Mouse (Mus musculus): ENCODE results near the gene Vps33a. TPM values are rescaled to one million over a fixed set of nuclear protein-coding genes. Genes with fewer than 3 reads are reported as not detected.

Vps33a gene
- polyA plus RNA-seq, 1 experiment from 2014 or later, result 40.0 TPM

DNA sequence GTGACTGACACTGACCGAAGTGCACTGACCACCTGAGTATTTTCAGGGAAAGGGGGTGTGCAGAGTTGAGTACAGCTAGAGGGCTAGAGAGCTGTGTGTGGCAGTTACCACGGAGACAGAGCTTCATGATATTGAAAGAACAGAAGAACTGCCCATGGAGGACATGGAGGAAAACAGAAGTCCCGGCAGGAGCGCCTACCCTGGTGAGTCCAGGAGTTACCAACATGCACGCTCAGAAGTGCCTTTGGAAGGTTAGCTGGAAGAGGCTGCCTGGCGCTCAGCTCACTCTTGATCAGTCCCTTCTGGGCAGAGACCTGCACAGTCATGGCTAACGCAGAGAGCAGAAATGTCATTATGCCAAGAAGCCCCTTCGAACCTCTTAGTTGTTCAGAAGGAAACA lies 42.8 kb downstream of the Vps33a start:
- H3K4me3 ChIP-seq (ENCODE audit: low read length), result no peak overlapping the region
- H3K36me3 ChIP-seq (ENCODE audit: control insufficient read depth, insufficient read depth, low read length), result peaks cover 45% of the 10 kb centered on the region
- H3K27me3 ChIP-seq (replicated peaks; ENCODE audit: control insufficient read depth, insufficient read depth, low read length), result no peaks in the 10 kb centered on the region
- no peak for ATAC-seq
- no peak overlapping the region for H3K27ac ChIP-seq (ENCODE audit: low read depth, low read length)
- WGBS, result 88% methylated on average over 8 of the region's 8 CpGs
- H3K9ac ChIP-seq (ENCODE audit: low read depth, low read length), result no peak overlapping the region
- H3K4me1 ChIP-seq (ENCODE audit: control insufficient read depth, insufficient read depth, low read depth, low read length), result no peaks in the 10 kb centered on the region
- no peak overlapping the region for H3K4me2 ChIP-seq (ENCODE audit: low read length)
- no peaks in the 10 kb centered on the region for H3K9me3 ChIP-seq (ENCODE audit: control insufficient read depth, low read length)

DNA sequence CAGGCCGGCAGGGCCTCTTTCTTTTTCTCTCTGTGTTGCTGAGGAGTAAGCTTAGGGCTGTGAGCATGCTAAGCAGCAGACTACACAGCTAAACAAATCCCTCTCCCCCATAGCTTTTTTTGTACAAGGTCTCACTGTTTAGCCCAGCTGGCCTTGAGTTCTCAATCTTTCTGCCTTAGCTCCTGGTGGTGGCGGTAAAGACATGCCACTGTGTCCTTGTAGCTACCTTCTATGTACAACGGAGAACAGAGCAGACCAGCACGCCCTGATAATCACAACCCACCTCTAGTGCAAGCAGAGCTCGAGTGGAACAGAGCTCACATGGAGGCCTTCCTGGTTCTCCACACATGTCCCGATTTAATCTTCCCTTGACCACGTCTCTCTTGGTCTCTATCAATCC lies 44.2 kb downstream of the Vps33a start:
- Histone ChIP-seq H3K4me2 (ENCODE audit: low read length) (no peak overlapping the region), H3K27me3 (replicated peaks; ENCODE audit: control insufficient read depth, insufficient read depth, low read length) (no peaks in the 10 kb centered on the region), H3K4me1 (ENCODE audit: control insufficient read depth, insufficient read depth, low read depth, low read length) (peaks cover 5% of the 10 kb centered on the region), H3K9me3 (ENCODE audit: control insufficient read depth, low read length) (no peaks in the 10 kb centered on the region), H3K27ac (ENCODE audit: low read depth, low read length) (no peak overlapping the region), H3K9ac (ENCODE audit: low read depth, low read length) (no peak overlapping the region), H3K4me3 (ENCODE audit: low read length) (no peak overlapping the region), H3K36me3 (ENCODE audit: control insufficient read depth, insufficient read depth, low read length) (peaks cover 36% of the 10 kb centered on the region)
- 81% methylated on average over 7 of the region's 7 CpGs for WGBS
- ATAC-seq, result no peak

DNA sequence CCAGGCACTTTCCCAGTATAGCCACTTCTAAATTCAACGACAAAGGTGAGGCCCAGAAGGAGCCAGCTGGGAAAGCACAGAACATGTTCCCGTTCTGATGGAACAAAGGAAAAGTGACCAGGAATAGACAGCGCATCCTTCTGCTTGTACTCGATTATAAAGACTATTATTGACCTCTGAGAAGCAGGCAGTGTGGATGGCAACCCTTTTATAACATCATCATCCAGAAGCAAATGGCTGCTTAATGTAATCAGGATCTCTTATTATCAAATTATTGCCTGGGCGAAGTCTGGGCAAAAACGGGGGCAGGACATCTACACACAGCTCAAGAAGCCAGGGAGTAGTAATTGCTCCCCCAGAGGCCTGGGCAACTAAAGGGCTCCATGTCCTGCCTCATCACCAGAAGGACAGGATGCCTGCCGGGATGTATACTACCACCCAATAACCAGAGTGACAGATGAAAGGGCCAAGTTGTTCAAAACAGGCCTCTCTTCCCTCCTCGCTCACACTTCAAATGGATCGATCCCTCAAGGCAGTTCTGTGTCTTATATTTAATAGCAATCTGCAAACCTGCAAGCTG lies 46.8 kb downstream of the Vps33a start:
- Histone ChIP-seq H3K27ac (ENCODE audit: low read depth, low read length) (no peak overlapping the region), H3K4me2 (ENCODE audit: low read length) (no peak overlapping the region), H3K4me1 (ENCODE audit: control insufficient read depth, insufficient read depth, low read depth, low read length) (peaks cover 15% of the 10 kb centered on the region), H3K9ac (ENCODE audit: low read depth, low read length) (no peak overlapping the region), H3K36me3 (ENCODE audit: control insufficient read depth, insufficient read depth, low read length) (peaks cover 14% of the 10 kb centered on the region), H3K9me3 (ENCODE audit: control insufficient read depth, low read length) (no peaks in the 10 kb centered on the region), H3K4me3 (ENCODE audit: low read length) (no peak overlapping the region), H3K27me3 (replicated peaks; ENCODE audit: control insufficient read depth, insufficient read depth, low read length) (no peaks in the 10 kb centered on the region)
- ATAC-seq, result no peak
- WGBS, result 94% methylated on average over 9 of the region's 9 CpGs

DNA sequence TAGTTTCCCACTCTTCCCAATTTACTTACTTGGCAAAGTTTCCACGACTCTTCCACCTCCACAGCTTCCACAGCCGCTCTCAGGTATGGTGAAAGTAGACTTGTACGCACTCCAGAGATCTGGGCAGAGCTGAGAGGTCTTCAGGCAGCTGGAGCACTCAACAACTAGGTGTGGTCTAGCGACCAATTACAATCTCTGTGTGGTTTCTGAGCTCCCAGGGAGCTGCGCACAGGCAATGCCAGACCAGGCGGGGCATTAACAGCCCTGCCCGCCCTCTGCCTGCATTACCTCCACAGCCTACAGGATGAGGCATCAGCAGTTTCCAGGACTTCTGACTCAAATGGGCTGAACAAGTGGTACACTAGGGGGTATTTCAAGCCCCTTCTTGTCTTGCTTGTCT lies 47.6 kb downstream of the Vps33a start, which contains the start of gene Gm49027:
TSS of gene Gm49027 (minus strand) at position 208 of the 400 bp plus-strand sequence.
- Histone ChIP-seq H3K27me3 (replicated peaks; ENCODE audit: control insufficient read depth, insufficient read depth, low read length) (no peaks in the 10 kb centered on the region), H3K4me2 (ENCODE audit: low read length) (peak within 1 kb of the TSS; percentile 75), H3K4me3 (ENCODE audit: low read length) (peak within 1 kb of the TSS; percentile 87), H3K4me1 (ENCODE audit: control insufficient read depth, insufficient read depth, low read depth, low read length) (peaks cover 15% of the 10 kb centered on the region), H3K36me3 (ENCODE audit: control insufficient read depth, insufficient read depth, low read length) (peaks cover 7% of the 10 kb centered on the region), H3K27ac (ENCODE audit: low read depth, low read length) (peak within 1 kb of the TSS; percentile 73), H3K9me3 (ENCODE audit: control insufficient read depth, low read length) (no peaks in the 10 kb centered on the region), H3K9ac (ENCODE audit: low read depth, low read length) (peak within 1 kb of the TSS; percentile 74)
- ATAC-seq, result no peak
- 83% methylated on average over 7 of the region's 7 CpGs for WGBS

DNA sequence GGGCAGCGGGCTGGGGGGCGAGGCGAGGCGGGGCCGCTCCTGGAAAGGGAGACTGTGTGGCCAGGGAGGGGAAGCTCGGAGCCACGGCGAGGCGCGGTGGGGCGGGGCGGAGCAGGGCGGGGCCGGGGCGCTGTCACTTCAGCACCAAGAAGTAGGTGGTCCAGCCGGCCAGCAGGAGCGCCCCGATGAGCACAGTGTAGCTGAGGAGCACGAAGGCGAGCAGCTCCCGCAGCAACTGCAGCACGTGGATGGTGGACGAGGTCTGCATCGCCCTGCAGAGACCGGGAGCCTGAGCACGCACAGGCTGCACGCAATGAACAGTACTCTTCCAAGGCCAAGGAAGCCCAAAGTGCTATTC lies 48.5 kb downstream of the Vps33a start:
- H3K27me3 ChIP-seq (replicated peaks; ENCODE audit: control insufficient read depth, insufficient read depth, low read length), result no peaks in the 10 kb centered on the region
- H3K4me2 ChIP-seq (ENCODE audit: low read length), result peak overlapping the region; percentile 75
- peak overlapping the region; percentile 73 for H3K27ac ChIP-seq (ENCODE audit: low read depth, low read length)
- H3K9ac ChIP-seq (ENCODE audit: low read depth, low read length), result peak overlapping the region; percentile 74
- peak overlapping the region; percentile 87 for H3K4me3 ChIP-seq (ENCODE audit: low read length)
- no peaks in the 10 kb centered on the region for H3K9me3 ChIP-seq (ENCODE audit: control insufficient read depth, low read length)
- no peaks in the 10 kb centered on the region; the same call in 1 of the 2 replicates for H3K36me3 ChIP-seq (ENCODE audit: control insufficient read depth, insufficient read depth, low read length)
- H3K4me1 ChIP-seq (ENCODE audit: control insufficient read depth, insufficient read depth, low read depth, low read length), result peaks cover 15% of the 10 kb centered on the region
- peak; percentile 89 for ATAC-seq
- 0% methylated on average over 13 of the region's 27 CpGs for WGBS

DNA sequence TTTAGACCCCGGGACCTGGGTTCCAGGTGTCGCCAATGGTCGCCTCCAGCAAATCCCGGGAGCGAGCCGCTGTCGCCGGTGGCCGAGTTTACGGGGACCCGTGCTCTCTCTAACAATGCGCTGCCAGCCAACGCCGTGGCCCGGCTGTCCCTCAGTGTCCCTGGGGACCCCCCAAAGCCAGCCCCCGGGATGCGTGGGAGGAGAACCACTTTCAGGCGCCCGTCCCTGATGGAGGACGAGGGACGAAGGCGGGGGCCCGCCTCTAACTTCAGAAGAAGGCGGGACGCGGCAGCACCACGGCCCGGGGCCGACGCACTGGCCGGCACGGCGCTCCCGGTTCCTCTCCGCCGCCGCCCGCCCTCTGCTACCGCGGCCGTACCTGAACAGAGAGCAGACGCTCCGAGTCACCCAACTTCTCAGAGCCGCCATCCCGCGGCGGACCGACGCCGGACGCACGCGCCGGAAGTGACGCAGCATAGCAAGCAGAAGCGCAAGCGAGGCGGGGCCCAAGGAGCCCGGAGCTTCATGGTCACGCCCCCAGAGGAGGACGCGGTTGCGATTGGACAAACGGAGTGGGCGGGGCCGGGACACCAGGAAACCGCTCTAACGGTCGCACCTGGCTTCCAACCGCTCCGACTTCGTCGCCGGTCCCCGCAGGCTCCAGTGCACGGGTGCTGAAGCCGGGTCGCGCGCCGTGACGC lies 49.0 kb downstream of the Vps33a start, which contains the start of gene Diablo:
TSS of gene Diablo (minus strand) at position 485 of the 701 bp plus-strand sequence.
- no peaks in the 10 kb centered on the region for H3K36me3 ChIP-seq (ENCODE audit: control insufficient read depth, insufficient read depth, low read length)
- no peaks in the 10 kb centered on the region for H3K9me3 ChIP-seq (ENCODE audit: control insufficient read depth, low read length)
- peak within 1 kb of the TSS; percentile 81 for H3K9ac ChIP-seq (ENCODE audit: low read depth, low read length)
- H3K4me3 ChIP-seq (ENCODE audit: low read length), result peak within 1 kb of the TSS; percentile 87
- WGBS, result under 1% methylated on average over 65 of the region's 82 CpGs
- H3K27ac ChIP-seq (ENCODE audit: low read depth, low read length), result peak within 1 kb of the TSS; percentile 73
- no peaks in the 10 kb centered on the region for H3K27me3 ChIP-seq (replicated peaks; ENCODE audit: control insufficient read depth, insufficient read depth, low read length)
- peaks cover 15% of the 10 kb centered on the region for H3K4me1 ChIP-seq (ENCODE audit: control insufficient read depth, insufficient read depth, low read depth, low read length)
- peak within 1 kb of the TSS; percentile 95 for H3K4me2 ChIP-seq (ENCODE audit: low read length)
- ATAC-seq, result peak; percentile 98

DNA sequence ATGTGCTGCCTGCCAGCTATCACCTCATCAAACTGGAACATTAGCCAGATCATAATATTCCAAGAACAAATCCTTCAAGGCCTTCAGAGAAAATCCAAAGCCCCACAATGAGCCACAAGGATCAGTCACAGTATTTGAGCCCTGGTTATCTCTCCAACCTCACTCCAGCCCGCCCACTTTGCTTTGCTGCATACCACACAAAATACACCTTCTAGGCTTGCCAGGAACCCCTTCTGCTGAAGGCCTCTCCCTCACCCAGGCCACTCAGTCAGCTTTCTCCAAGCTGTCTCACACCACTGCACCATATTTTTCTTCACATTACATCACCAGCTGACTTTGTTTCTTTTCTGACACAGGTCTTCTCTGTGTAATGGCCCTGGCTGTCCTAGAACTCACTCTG lies 50.7 kb downstream of the Vps33a start:
- Histone ChIP-seq H3K27ac (ENCODE audit: low read depth, low read length) (no peak overlapping the region), H3K4me3 (ENCODE audit: low read length) (no peak overlapping the region), H3K4me2 (ENCODE audit: low read length) (no peak overlapping the region), H3K27me3 (replicated peaks; ENCODE audit: control insufficient read depth, insufficient read depth, low read length) (no peaks in the 10 kb centered on the region), H3K9ac (ENCODE audit: low read depth, low read length) (no peak overlapping the region), H3K9me3 (ENCODE audit: control insufficient read depth, low read length) (no peaks in the 10 kb centered on the region), H3K36me3 (ENCODE audit: control insufficient read depth, insufficient read depth, low read length) (no peaks in the 10 kb centered on the region), H3K4me1 (ENCODE audit: control insufficient read depth, insufficient read depth, low read depth, low read length) (peaks cover 15% of the 10 kb centered on the region)
- 84% methylated on average over 1 of the region's 1 CpGs for WGBS
- ATAC-seq, result no peak

DNA sequence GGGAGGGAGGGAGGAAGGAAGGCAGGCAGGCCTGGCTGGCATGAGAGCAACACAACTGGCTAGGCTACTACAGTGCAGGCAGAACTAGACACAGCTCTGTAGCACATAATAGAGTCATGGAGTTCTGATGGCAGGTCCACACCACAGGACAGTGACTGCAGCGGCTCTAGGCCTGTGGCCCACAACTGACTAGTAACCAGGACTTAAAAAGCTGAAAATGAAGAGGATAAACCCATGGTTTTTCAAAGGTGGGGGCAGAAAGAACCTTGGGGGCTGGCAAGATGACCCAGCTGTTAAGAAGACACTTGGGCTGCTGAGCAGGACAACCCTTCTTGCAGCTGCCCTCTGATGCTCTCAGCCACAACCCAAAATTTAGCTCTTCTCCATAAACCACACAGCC lies 51.2 kb downstream of the Vps33a start:
- Histone ChIP-seq H3K4me3 (ENCODE audit: low read length) (no peak overlapping the region), H3K4me2 (ENCODE audit: low read length) (no peak overlapping the region), H3K27ac (ENCODE audit: low read depth, low read length) (no peak overlapping the region), H3K36me3 (ENCODE audit: control insufficient read depth, insufficient read depth, low read length) (no peaks in the 10 kb centered on the region), H3K4me1 (ENCODE audit: control insufficient read depth, insufficient read depth, low read depth, low read length) (peaks cover 15% of the 10 kb centered on the region), H3K9ac (ENCODE audit: low read depth, low read length) (no peak overlapping the region), H3K9me3 (ENCODE audit: control insufficient read depth, low read length) (no peaks in the 10 kb centered on the region), H3K27me3 (replicated peaks; ENCODE audit: control insufficient read depth, insufficient read depth, low read length) (no peaks in the 10 kb centered on the region)
- 90% methylated on average over 1 of the region's 1 CpGs for WGBS
- ATAC-seq, result no peak

DNA sequence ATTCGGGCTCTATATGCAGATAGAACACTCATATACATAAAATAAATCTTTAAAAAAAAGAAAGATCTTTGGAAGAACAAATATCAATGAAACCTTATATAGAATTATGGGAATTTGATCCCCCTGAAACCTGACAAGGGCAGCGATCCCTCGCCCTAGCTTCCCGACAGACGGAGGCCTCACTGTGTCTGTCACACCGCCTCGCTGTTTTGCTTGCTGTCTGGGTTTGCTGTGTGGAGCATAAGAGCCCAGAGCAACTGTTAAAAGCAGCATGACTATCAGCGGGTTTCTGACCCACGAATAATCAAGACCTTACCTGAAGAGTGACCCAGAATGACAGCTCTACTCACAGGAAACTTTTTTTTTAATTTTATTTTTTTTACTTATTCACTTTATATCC lies 52.2 kb downstream of the Vps33a start:
- no peak overlapping the region for H3K9ac ChIP-seq (ENCODE audit: low read depth, low read length)
- H3K36me3 ChIP-seq (ENCODE audit: control insufficient read depth, insufficient read depth, low read length), result peaks cover 8% of the 10 kb centered on the region
- WGBS, result 90% methylated on average over 9 of the region's 9 CpGs

More for the DNA sequence above, 52.2 kb downstream of the Vps33a start:
- Histone ChIP-seq H3K27me3 (replicated peaks; ENCODE audit: control insufficient read depth, insufficient read depth, low read length) (no peaks in the 10 kb centered on the region), H3K4me3 (ENCODE audit: low read length) (no peak overlapping the region), H3K27ac (ENCODE audit: low read depth, low read length) (no peak overlapping the region), H3K4me2 (ENCODE audit: low read length) (no peak overlapping the region), H3K9me3 (ENCODE audit: control insufficient read depth, low read length) (no peaks in the 10 kb centered on the region), H3K4me1 (ENCODE audit: control insufficient read depth, insufficient read depth, low read depth, low read length) (peaks cover 15% of the 10 kb centered on the region)
- ATAC-seq, result no peak

All from hindbrain, embryonic 16.5 days (tissue).